Mouse (Mus musculus): Measurements from ENCODE around the gene Foxj3.

GRCm38 (mm10) chr4:119626081-119626645, 89.4 kb downstream of the Foxj3 start:
- TF ChIP-seq POLR2A (IDR thresholded peaks at IDR 0.05; ENCODE audit: borderline replicate concordance, insufficient read depth, low read length) (no peak), CTCF (IDR thresholded peaks at IDR 0.05; ENCODE audit: borderline replicate concordance, insufficient read depth, low read depth, low read length) (no peak)

Data from cerebellum, adult 2 months (tissue).